Mouse (Mus musculus) CD4-positive, CD25-positive, alpha-beta regulatory T cell (primary cell): ENCODE data around the gene Smim9. TPM values are rescaled to one million over a fixed set of nuclear protein-coding genes. Genes with fewer than 3 reads are reported as not detected.

ENCODE experiments used
- polyA plus RNA-seq: library from polyadenylated mRNA; unstranded; fragments of 100-300 nt; shearing (Covaris generic); gene quantifications from one replicate; pipeline ENCODE4 v1.2.1, GENCODE M21; 2017

Gene Smim9
- polyA plus RNA-seq = not detected

DNA sequence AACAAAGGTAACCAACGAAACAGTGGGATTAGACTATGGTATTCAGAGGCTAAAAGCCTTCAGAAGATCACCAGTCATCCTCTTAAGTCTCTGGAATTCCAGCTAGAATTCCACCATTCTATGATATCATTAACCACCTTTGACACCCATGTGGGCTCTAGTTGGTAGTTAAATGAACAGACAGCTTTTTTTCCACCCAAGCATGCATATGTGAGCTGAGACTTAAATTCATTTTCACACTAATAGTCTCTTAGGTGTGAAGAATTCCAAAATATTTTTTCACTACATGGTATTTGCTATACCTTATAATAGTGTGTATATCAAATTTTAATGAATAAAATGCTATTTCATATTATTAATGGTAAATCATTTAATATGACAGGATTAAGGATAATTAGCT is at the start of gene Smim9:
Smim9 (minus strand) TSS at position 101 of the 400 bp plus-strand sequence.

DNA sequence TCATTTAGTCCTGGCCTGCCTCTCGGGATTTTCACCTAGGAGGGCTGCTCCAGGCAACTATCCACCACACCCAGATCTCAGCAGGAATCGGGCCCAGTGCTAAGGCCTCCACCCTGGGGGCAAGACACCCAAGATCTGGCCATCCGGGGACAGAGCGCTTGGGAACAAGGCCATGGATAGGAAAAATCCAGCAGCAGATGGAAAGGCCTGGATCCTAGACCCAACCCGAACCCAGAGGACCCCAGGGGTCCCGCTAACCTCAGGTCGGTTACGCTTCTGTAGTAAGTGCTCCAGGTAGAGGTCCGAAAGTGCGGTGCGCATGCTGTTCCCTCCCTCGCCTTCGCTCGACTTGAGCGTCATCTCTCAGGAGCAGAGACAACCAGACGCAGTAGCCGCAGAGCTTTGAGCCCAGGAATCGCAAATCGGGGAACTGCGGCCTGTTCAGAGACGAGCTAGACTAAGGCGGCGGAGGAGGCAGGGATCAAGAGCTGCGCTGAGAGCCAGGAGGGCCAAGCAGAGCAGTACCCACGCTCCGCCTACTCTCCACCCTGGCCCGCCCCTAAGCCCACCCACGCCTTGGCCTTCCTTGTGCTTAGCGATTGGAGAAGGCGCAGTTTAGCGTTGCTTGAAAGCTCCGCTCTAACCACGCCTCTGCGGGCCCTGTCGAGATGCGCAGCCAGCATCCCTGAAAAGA is 33.0 kb downstream of the Smim9 start, which contains the start of gene Mpp1:
Mpp1 (minus strand) TSS at position 550 of the 694 bp plus-strand sequence.

Other genes starting within 250 kb of the Smim9 start
- gene Gab3, start 78.3 kb downstream of the Smim9 start, polyA plus RNA-seq = 11.4 TPM
- 132 TPM for gene Dkc1, start 67.9 kb downstream of the Smim9 start, polyA plus RNA-seq
- 129 TPM for gene Mpp1, start 32.8 kb downstream of the Smim9 start, polyA plus RNA-seq
- 55.0 TPM for gene Fundc2, start 218.6 kb upstream of the Smim9 start, polyA plus RNA-seq
- gene F8, start 218.8 kb upstream of the Smim9 start, polyA plus RNA-seq = 0.49 TPM